Mouse (Mus musculus): ENCODE results near the gene Adam12.

Gene Adam12

GRCm38 (mm10) chr7:134151330-134151729 is 80.6 kb downstream of the Adam12 start:
- in situ Hi-C loops (cut with MseI, MboI) = no loop called here

GRCm38 (mm10) chr7:134150305-134150704 is 81.6 kb downstream of the Adam12 start:
- in situ Hi-C loops (cut with MseI, MboI) = no loop called here

GRCm38 (mm10) chr7:134149351-134149750 is 82.6 kb downstream of the Adam12 start:
- in situ Hi-C loops (cut with MseI, MboI) = no loop called here

- in situ Hi-C loops (cut with MseI, MboI) = no loop called here
These were observed 84.4 kb downstream of the Adam12 start for GRCm38 (mm10) chr7:134147561-134147960.

- in situ Hi-C loops (cut with MseI, MboI) = no loop called here
These were observed 85.1 kb downstream of the Adam12 start for GRCm38 (mm10) chr7:134146821-134147220.

- in situ Hi-C loops (cut with MseI, MboI) = no loop called here
These were observed 87.8 kb downstream of the Adam12 start for GRCm38 (mm10) chr7:134144111-134144510.

- in situ Hi-C loops (cut with MseI, MboI) = no loop called here
These were observed 92.5 kb downstream of the Adam12 start for GRCm38 (mm10) chr7:134139291-134139949.

- in situ Hi-C loops (cut with MseI, MboI) = no loop called here
These were observed 99.6 kb downstream of the Adam12 start for GRCm38 (mm10) chr7:134132323-134132722.

GRCm38 (mm10) chr7:134128087-134128522 is 103.8 kb downstream of the Adam12 start:
- in situ Hi-C loops (cut with MseI, MboI) = no loop called here

- in situ Hi-C loops (cut with MseI, MboI) = no loop called here
These were observed 110.5 kb downstream of the Adam12 start for GRCm38 (mm10) chr7:134121397-134121796.

- in situ Hi-C loops (cut with MseI, MboI) = no loop called here
These were observed 116.5 kb downstream of the Adam12 start for GRCm38 (mm10) chr7:134115438-134115837.

GRCm38 (mm10) chr7:134114311-134115188 is 117.4 kb downstream of the Adam12 start:
- in situ Hi-C loops (cut with MseI, MboI) = no loop called here

- in situ Hi-C loops (cut with MseI, MboI) = no loop called here
These were observed 118.1 kb downstream of the Adam12 start for GRCm38 (mm10) chr7:134113829-134114228.

GRCm38 (mm10) chr7:134110116-134110515 is 121.8 kb downstream of the Adam12 start:
- in situ Hi-C loops (cut with MseI, MboI) = no loop called here

- in situ Hi-C loops (cut with MseI, MboI) = no loop called here
These were observed 124.1 kb downstream of the Adam12 start for GRCm38 (mm10) chr7:134107849-134108248.

- in situ Hi-C loops (cut with MseI, MboI) = no loop called here
These were observed 132.9 kb downstream of the Adam12 start for GRCm38 (mm10) chr7:134099010-134099409.

GRCm38 (mm10) chr7:134097861-134098260 is 134.1 kb downstream of the Adam12 start:
- in situ Hi-C loops (cut with MseI, MboI) = no loop called here

GRCm38 (mm10) chr7:134093871-134094270 is 138.1 kb downstream of the Adam12 start:
- in situ Hi-C loops (cut with MseI, MboI) = no loop called here

GRCm38 (mm10) chr7:134090764-134091163 is 141.2 kb downstream of the Adam12 start:
- in situ Hi-C loops (cut with MseI, MboI) = no loop called here

GRCm38 (mm10) chr7:134090256-134090655 is 141.7 kb downstream of the Adam12 start:
- in situ Hi-C loops (cut with MseI, MboI) = no loop called here

GRCm38 (mm10) chr7:134088548-134089347 is 143.2 kb downstream of the Adam12 start:
- in situ Hi-C loops (cut with MseI, MboI) = no loop called here

- in situ Hi-C loops (cut with MseI, MboI) = no loop called here
These were observed 146.6 kb downstream of the Adam12 start for GRCm38 (mm10) chr7:134085396-134085795.
